Mouse (Mus musculus): ENCODE measurements around the gene Olfr691. TPM values are rescaled to one million over a fixed set of nuclear protein-coding genes. Genes with fewer than 3 reads are reported as not detected.

Olfr691 gene
- not detected for polyA plus RNA-seq (2012; fragmentation: generic; extraction: Trizol)
- long read RNA-seq, experiment 1, result 0 reads
- long read RNA-seq, experiment 2, result 0 reads

GRCm38 (mm10) chr7:105342170-105342569 lies at the start of gene Olfr691:
TSS of gene Olfr691 (minus strand) at chr7:105342270.
- no peaks in the 10 kb centered on the region for H3K79me3 ChIP-seq (ENCODE audit: low read depth)
- no peak within 1 kb of the TSS for H3K4me3 ChIP-seq (ENCODE audit: insufficient read depth, poor library complexity, severe bottlenecking)
- no peaks in the 10 kb centered on the region for H3K36me3 ChIP-seq (ENCODE audit: control insufficient read depth, insufficient read depth)
- no peak within 1 kb of the TSS for H3ac ChIP-seq (ENCODE audit: control insufficient read depth, insufficient read length, low read depth)
- TF ChIP-seq CEBPB (IDR thresholded peaks at IDR 0.05; ENCODE audit: low read depth) (no peak), FOSL1 (IDR thresholded peaks at IDR 0.05; ENCODE audit: insufficient read depth, low read length, poor library complexity, severe bottlenecking) (no peak)
- H3K27me3 ChIP-seq (ENCODE audit: control insufficient read depth, insufficient read depth, insufficient read length), result no peaks in the 10 kb centered on the region
- H3K79me2 ChIP-seq (ENCODE audit: control insufficient read depth, insufficient read depth), result no peaks in the 10 kb centered on the region

- no peaks in the 10 kb centered on the region for H3K79me3 ChIP-seq (ENCODE audit: low read depth)
- H3ac ChIP-seq (ENCODE audit: control insufficient read depth, insufficient read length, low read depth), result no peak overlapping the region
- TF ChIP-seq MAX (IDR thresholded peaks at IDR 0.05) (no peak), FOSL1 (IDR thresholded peaks at IDR 0.05; ENCODE audit: insufficient read depth, low read length, poor library complexity, severe bottlenecking) (no peak), MYOG (IDR thresholded peaks at IDR 0.05; ENCODE audit: control insufficient read depth, extremely low read depth, insufficient read length) (no peak), CEBPB (IDR thresholded peaks at IDR 0.05; ENCODE audit: low read depth) (no peak), USF1 (IDR thresholded peaks at IDR 0.05; ENCODE audit: low read depth) (no peak), CTCF (IDR thresholded peaks at IDR 0.05; ENCODE audit: control insufficient read depth, insufficient read depth, insufficient read length) (no peak), MYOD1 (IDR thresholded peaks at IDR 0.05; ENCODE audit: control insufficient read depth, insufficient read length, low read depth) (no peak)
- H3K79me2 ChIP-seq (ENCODE audit: control insufficient read depth, insufficient read depth), result no peaks in the 10 kb centered on the region
- H3K27me3 ChIP-seq (ENCODE audit: control insufficient read depth, insufficient read depth, insufficient read length), result no peaks in the 10 kb centered on the region
- H3K36me3 ChIP-seq (ENCODE audit: control insufficient read depth, insufficient read depth), result peaks cover 33% of the 10 kb centered on the region
- no peak overlapping the region for H3K4me3 ChIP-seq (ENCODE audit: insufficient read depth, poor library complexity, severe bottlenecking)
Observed at GRCm38 (mm10) chr7:105390236-105390635, 48.2 kb upstream of the Olfr691 start.

DNA sequence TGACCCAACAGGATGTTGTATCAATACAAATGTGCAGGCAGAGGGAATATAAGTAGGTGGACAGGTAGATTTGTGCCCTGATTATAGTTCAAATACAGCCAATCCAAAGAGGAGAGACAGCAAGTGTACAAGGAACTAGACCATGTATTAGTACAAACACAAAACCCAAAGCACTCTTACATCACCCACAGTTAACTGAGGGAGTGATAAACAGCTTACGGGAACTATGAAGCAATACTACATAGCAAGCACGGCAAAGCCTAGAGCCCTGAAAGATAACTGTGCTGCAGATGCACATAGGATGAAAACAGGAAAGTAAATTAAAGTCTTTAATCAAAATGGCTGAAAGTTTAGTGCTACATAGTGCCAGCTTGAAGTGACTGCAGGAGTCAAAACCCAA lies 45.6 kb upstream of the Olfr691 start:
- Histone ChIP-seq H3K36me3 (ENCODE audit: control insufficient read depth, insufficient read depth) (peaks cover 50% of the 10 kb centered on the region), H3ac (ENCODE audit: control insufficient read depth, insufficient read length, low read depth) (no peak overlapping the region), H3K27me3 (ENCODE audit: control insufficient read depth, insufficient read depth, insufficient read length) (no peaks in the 10 kb centered on the region), H3K4me3 (ENCODE audit: insufficient read depth, poor library complexity, severe bottlenecking) (no peak overlapping the region), H3K79me2 (ENCODE audit: control insufficient read depth, insufficient read depth) (no peaks in the 10 kb centered on the region), H3K79me3 (ENCODE audit: low read depth) (no peaks in the 10 kb centered on the region)
- TF ChIP-seq MYOD1 (IDR thresholded peaks at IDR 0.05; ENCODE audit: control insufficient read depth, insufficient read length, low read depth), result no peak
- no peak for TF ChIP-seq MAX (IDR thresholded peaks at IDR 0.05)
- TF ChIP-seq CEBPB (IDR thresholded peaks at IDR 0.05; ENCODE audit: low read depth), result no peak
- no peak for TF ChIP-seq MYOG (IDR thresholded peaks at IDR 0.05; ENCODE audit: control insufficient read depth, extremely low read depth, insufficient read length)

DNA sequence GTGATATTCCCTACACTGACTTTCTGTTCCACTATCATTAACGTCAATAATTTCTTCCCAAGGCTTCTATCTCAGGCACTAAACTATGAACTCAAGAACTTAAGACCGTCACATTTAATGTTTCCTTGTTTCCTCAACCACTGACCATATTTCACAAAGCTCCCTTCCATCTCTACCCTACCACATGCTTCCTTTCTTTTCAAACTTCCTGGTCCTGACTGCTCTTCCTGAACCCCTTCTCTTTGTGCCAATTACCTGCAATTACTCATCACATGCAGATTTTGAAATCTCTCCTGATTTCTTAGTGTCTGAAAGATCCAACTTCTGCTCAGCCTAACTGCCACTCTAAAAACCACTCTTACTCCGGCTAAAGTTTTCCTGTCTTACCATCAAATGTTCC lies 38.3 kb upstream of the Olfr691 start:
- TF ChIP-seq CEBPB (IDR thresholded peaks at IDR 0.05; ENCODE audit: low read depth), result no peak
- TF ChIP-seq FOSL1 (IDR thresholded peaks at IDR 0.05; ENCODE audit: insufficient read depth, low read length, poor library complexity, severe bottlenecking), result no peak
- TF ChIP-seq USF1 (IDR thresholded peaks at IDR 0.05; ENCODE audit: low read depth), result no peak
- no peak for TF ChIP-seq CTCF (IDR thresholded peaks at IDR 0.05; ENCODE audit: control insufficient read depth, insufficient read depth, insufficient read length)
- Histone ChIP-seq H3K79me2 (ENCODE audit: control insufficient read depth, insufficient read depth) (no peaks in the 10 kb centered on the region), H3K27me3 (ENCODE audit: control insufficient read depth, insufficient read depth, insufficient read length) (no peaks in the 10 kb centered on the region), H3K4me3 (ENCODE audit: insufficient read depth, poor library complexity, severe bottlenecking) (no peak overlapping the region), H3ac (ENCODE audit: control insufficient read depth, insufficient read length, low read depth) (no peak overlapping the region), H3K36me3 (ENCODE audit: control insufficient read depth, insufficient read depth) (peaks cover 31% of the 10 kb centered on the region), H3K79me3 (ENCODE audit: low read depth) (no peaks in the 10 kb centered on the region)

- TF ChIP-seq FOSL1 (IDR thresholded peaks at IDR 0.05; ENCODE audit: insufficient read depth, low read length, poor library complexity, severe bottlenecking) (no peak), USF1 (IDR thresholded peaks at IDR 0.05; ENCODE audit: low read depth) (no peak), CTCF (IDR thresholded peaks at IDR 0.05; ENCODE audit: control insufficient read depth, insufficient read depth, insufficient read length) (no peak), MYOG (IDR thresholded peaks at IDR 0.05; ENCODE audit: control insufficient read depth, extremely low read depth, insufficient read length) (no peak), MAX (IDR thresholded peaks at IDR 0.05) (no peak), MYOD1 (IDR thresholded peaks at IDR 0.05; ENCODE audit: control insufficient read depth, insufficient read length, low read depth) (no peak), CEBPB (IDR thresholded peaks at IDR 0.05; ENCODE audit: low read depth) (no peak)
- Histone ChIP-seq H3K27me3 (ENCODE audit: control insufficient read depth, insufficient read depth, insufficient read length) (no peaks in the 10 kb centered on the region), H3K79me2 (ENCODE audit: control insufficient read depth, insufficient read depth) (no peaks in the 10 kb centered on the region), H3ac (ENCODE audit: control insufficient read depth, insufficient read length, low read depth) (no peak within 1 kb of the TSS), H3K79me3 (ENCODE audit: low read depth) (no peaks in the 10 kb centered on the region), H3K4me3 (ENCODE audit: insufficient read depth, poor library complexity, severe bottlenecking) (no peak within 1 kb of the TSS), H3K36me3 (ENCODE audit: control insufficient read depth, insufficient read depth) (peaks cover 8% of the 10 kb centered on the region)
Observed at GRCm38 (mm10) chr7:105374866-105375265, 32.8 kb upstream of the Olfr691 start, which contains the start of gene Gm5901. TSS of gene Gm5901 (plus strand) at chr7:105375038.

- H3K36me3 ChIP-seq (ENCODE audit: control insufficient read depth, insufficient read depth), result peaks cover 5% of the 10 kb centered on the region
- H3K79me3 ChIP-seq (ENCODE audit: low read depth), result no peaks in the 10 kb centered on the region
- H3K27me3 ChIP-seq (ENCODE audit: control insufficient read depth, insufficient read depth, insufficient read length), result no peaks in the 10 kb centered on the region
- H3K79me2 ChIP-seq (ENCODE audit: control insufficient read depth, insufficient read depth), result no peaks in the 10 kb centered on the region
- H3ac ChIP-seq (ENCODE audit: control insufficient read depth, insufficient read length, low read depth), result no peak overlapping the region
- TF ChIP-seq USF1 (IDR thresholded peaks at IDR 0.05; ENCODE audit: low read depth) (no peak), FOSL1 (IDR thresholded peaks at IDR 0.05; ENCODE audit: insufficient read depth, low read length, poor library complexity, severe bottlenecking) (no peak), MYOG (IDR thresholded peaks at IDR 0.05; ENCODE audit: control insufficient read depth, extremely low read depth, insufficient read length) (no peak), CEBPB (IDR thresholded peaks at IDR 0.05; ENCODE audit: low read depth) (no peak), CTCF (IDR thresholded peaks at IDR 0.05; ENCODE audit: control insufficient read depth, insufficient read depth, insufficient read length) (no peak), MAX (IDR thresholded peaks at IDR 0.05) (no peak), MYOD1 (IDR thresholded peaks at IDR 0.05; ENCODE audit: control insufficient read depth, insufficient read length, low read depth) (no peak)
- no peak overlapping the region for H3K4me3 ChIP-seq (ENCODE audit: insufficient read depth, poor library complexity, severe bottlenecking)
Observed at GRCm38 (mm10) chr7:105373976-105374375, 31.9 kb upstream of the Olfr691 start.

Data from C2C12 (cell line).